Mouse (Mus musculus) cerebellum, adult 2 months (tissue): ENCODE data around the gene Fam84a.

Experiments
- CTCF ChIP-seq: fragments of 200-500 bp; IDR thresholded peaks from 2 replicates; pipeline ENCODE4 v1.5.1; 2011; ENCODE audit warnings: low read depth, mild to moderate bottlenecking, control low read depth, low read length, moderate library complexity, borderline replicate concordance; ENCODE audit not compliant: insufficient read depth
- POLR2A ChIP-seq: fragments of 200-500 bp; IDR thresholded peaks from 2 replicates; pipeline ENCODE4 v1.6.1; 2011; ENCODE audit warnings: low read length, control low read depth, borderline replicate concordance; ENCODE audit not compliant: insufficient read depth

- TF ChIP-seq CTCF, result no peak
- no peak for TF ChIP-seq POLR2A
Observed at GRCm38 (mm10) chr12:14165713-14166112, 13.9 kb upstream of the Fam84a start.
